Mouse (Mus musculus) neural tube, embryonic 11.5 days (tissue): ENCODE data around the gene Tmem81. TPM values are rescaled to one million over a fixed set of nuclear protein-coding genes. Genes with fewer than 3 reads are reported as not detected.

Source experiments
- ATAC-seq: fragments of 200-750 bp; cut with Nextera tagmentation; 2 replicates; pipeline ENCODE4 v1.8.0; 2017; ENCODE audit warnings: moderate number of reproducible peaks, mild to moderate bottlenecking, moderate TSS enrichment, moderate library complexity; ENCODE audit not compliant: insufficient read depth, low FRiP score, low TSS enrichment
- DNase-seq: peaks from one replicate; pipeline ENCODE4 v3.0.0-alpha.2; 2015; ENCODE audit warnings: low spot score
- H3K27ac ChIP-seq: fragments of 300-500 bp; sonication (generic); 2 replicates; pipeline ENCODE4 v1.5.1; 2014; ENCODE audit warnings: low read depth, mild to moderate bottlenecking, low read length
- H3K27me3 ChIP-seq: fragments of 300-500 bp; sonication (generic); 2 replicates; pipeline ENCODE4 v1.6.1; 2014; ENCODE audit warnings: mild to moderate bottlenecking, low read length, mixed read lengths; ENCODE audit not compliant: control insufficient read depth, insufficient read depth
- H3K36me3 ChIP-seq: fragments of 300-500 bp; sonication (generic); 2 replicates; pipeline ENCODE4 v1.6.1; 2014; ENCODE audit warnings: mild to moderate bottlenecking, low read length, moderate library complexity, mixed read lengths; ENCODE audit not compliant: control insufficient read depth, insufficient read depth
- H3K4me1 ChIP-seq: fragments of 300-500 bp; sonication (generic); 2 replicates; pipeline ENCODE4 v1.6.1; 2014; ENCODE audit warnings: low read length, mixed read lengths; ENCODE audit not compliant: control insufficient read depth, insufficient read depth
- H3K4me2 ChIP-seq: fragments of 300-500 bp; sonication (generic); 2 replicates; pipeline ENCODE4 v1.6.1; 2014; ENCODE audit warnings: low read depth, mild to moderate bottlenecking, moderate library complexity
- H3K4me3 ChIP-seq: fragments of 300-500 bp; sonication (generic); 2 replicates; pipeline ENCODE4 v1.5.1; 2014; ENCODE audit warnings: low read depth, low read length
- H3K9ac ChIP-seq: fragments of 300-500 bp; sonication (generic); 2 replicates; pipeline ENCODE4 v1.6.1; 2014; ENCODE audit warnings: mild to moderate bottlenecking, low read length
- H3K9me3 ChIP-seq: fragments of 300-500 bp; sonication (generic); 2 replicates; pipeline ENCODE4 v1.6.1; 2016; ENCODE audit warnings: low read length; ENCODE audit not compliant: control insufficient read depth
- WGBS: fragments of 180-500 bp; shearing (Covaris S2); extraction: QIAGEN DNeasy Blood & Tissue Kit; methylation state at CpG from one replicate; pipeline ENCODE4 v1.1.7; 2014; 5-methylcytosine and 5-hydroxymethylcytosine counted together
- polyA plus RNA-seq: library from polyadenylated mRNA; unstranded; fragments of >200 nt; fragmentation: Nextera tagmentation; extraction: Ambion mirVana; gene quantifications from 2 replicates; pipeline ENCODE4 v1.2.1, GENCODE M21; 2014

Tmem81 gene
- polyA plus RNA-seq, 1 experiment from 2014 or later, result 1.8 TPM

DNA sequence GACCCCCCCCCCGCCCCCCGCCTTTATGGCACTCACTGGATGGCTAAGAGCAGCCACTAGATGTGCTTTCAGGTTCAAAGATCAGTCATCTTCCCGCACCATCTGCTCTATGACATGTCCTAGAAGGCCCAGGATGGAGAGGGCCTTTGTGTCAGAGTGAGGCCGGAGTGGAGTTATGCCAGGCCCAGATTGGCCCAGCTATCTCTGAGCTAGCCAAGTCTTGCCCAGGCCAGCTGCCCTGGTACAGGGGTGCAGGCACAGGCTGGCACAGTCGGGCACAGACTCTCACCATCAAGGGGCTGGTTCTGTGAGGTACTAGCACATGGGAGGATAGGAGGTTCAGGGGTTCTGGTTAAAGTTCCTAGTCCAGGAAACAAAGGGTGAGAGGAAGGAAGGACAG is 31.7 kb downstream of the Tmem81 start:
- Histone ChIP-seq H3K9ac (no peak overlapping the region), H3K36me3 (no peaks in the 10 kb centered on the region), H3K27ac (no peak overlapping the region), H3K4me1 (peaks cover 13% of the 10 kb centered on the region), H3K4me3 (no peak overlapping the region), H3K4me2 (no peak overlapping the region), H3K27me3 (peaks cover 7% of the 10 kb centered on the region; the same call in 1 of the 2 replicates), H3K9me3 (no peaks in the 10 kb centered on the region)
- 81% methylated on average over 5 of the region's 5 CpGs for WGBS
- ATAC-seq (no peak), DNase-seq (no peak)

DNA sequence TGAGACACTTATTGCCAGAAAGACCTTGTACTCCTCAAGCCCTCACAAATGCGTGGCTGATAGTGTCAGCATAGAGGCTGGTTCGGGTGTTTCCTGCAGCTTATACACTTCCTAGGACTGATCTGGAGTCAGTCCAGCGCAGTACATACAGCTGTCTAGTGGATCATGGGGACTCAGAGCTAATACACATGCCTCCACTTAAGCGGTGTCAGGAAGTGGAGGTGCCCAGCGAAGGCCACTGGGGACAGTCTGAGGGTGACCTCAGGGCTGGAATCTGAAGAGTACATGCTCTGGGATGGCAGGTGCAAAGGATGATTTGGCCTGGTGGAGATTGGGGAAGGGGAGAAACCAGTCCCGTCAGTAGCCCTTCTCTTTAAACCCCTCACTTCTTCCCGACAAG is 34.7 kb downstream of the Tmem81 start:
- no peaks in the 10 kb centered on the region for H3K36me3 ChIP-seq
- H3K27ac ChIP-seq, result no peak overlapping the region
- H3K9me3 ChIP-seq, result no peaks in the 10 kb centered on the region
- peak overlapping the region; percentile 39; the same call in 1 of the 2 replicates for H3K4me3 ChIP-seq
- H3K9ac ChIP-seq, result no peak overlapping the region
- peak overlapping the region; percentile 50 for H3K4me2 ChIP-seq
- H3K4me1 ChIP-seq, result no peaks in the 10 kb centered on the region
- WGBS, result 60% methylated on average over 7 of the region's 7 CpGs
- DNase-seq (no peak), ATAC-seq (no peak)
- peaks cover 21% of the 10 kb centered on the region for H3K27me3 ChIP-seq

DNA sequence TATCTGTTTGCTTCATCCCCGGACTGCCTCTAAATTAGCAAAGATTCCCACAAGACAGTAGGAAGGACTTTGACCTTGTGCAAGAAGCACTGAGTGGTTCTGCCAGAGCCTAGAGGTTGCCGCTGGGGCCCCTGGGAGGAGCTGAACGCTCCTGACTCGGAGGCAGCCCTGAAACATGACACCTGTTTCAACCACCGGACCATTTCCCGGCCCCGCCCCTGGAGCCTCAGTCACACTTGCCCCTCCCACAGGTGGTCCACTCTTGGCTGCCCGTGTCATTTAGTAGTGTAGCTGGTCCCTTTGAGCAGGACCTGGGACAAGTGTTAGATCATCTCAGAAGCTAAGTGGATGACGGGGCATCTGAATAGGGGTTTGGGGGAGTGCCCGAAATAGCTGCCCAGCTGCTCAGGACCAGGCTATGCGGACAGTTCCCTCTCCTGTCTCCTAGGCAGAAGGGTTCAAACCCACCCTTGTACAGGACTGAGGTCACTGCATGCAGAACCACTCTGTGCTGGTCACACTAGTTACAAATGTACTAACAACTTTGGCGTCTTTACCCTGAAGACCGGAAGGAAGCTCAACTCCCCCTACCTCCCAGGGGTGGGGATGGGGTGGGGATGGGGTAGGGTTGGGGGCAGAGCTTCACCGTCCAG is 35.3 kb downstream of the Tmem81 start:
- peaks cover 21% of the 10 kb centered on the region for H3K27me3 ChIP-seq
- 3% methylated on average over 14 of the region's 14 CpGs for WGBS
- peak overlapping the region; percentile 50 for H3K4me2 ChIP-seq
- peak overlapping the region; percentile 53; the same call in 1 of the 2 replicates for H3K9ac ChIP-seq
- H3K36me3 ChIP-seq, result no peaks in the 10 kb centered on the region
- H3K4me3 ChIP-seq, result peak overlapping the region; percentile 39
- ATAC-seq (no peak), DNase-seq (no peak)
- no peaks in the 10 kb centered on the region for H3K9me3 ChIP-seq
- H3K4me1 ChIP-seq, result no peaks in the 10 kb centered on the region
- no peak overlapping the region for H3K27ac ChIP-seq

DNA sequence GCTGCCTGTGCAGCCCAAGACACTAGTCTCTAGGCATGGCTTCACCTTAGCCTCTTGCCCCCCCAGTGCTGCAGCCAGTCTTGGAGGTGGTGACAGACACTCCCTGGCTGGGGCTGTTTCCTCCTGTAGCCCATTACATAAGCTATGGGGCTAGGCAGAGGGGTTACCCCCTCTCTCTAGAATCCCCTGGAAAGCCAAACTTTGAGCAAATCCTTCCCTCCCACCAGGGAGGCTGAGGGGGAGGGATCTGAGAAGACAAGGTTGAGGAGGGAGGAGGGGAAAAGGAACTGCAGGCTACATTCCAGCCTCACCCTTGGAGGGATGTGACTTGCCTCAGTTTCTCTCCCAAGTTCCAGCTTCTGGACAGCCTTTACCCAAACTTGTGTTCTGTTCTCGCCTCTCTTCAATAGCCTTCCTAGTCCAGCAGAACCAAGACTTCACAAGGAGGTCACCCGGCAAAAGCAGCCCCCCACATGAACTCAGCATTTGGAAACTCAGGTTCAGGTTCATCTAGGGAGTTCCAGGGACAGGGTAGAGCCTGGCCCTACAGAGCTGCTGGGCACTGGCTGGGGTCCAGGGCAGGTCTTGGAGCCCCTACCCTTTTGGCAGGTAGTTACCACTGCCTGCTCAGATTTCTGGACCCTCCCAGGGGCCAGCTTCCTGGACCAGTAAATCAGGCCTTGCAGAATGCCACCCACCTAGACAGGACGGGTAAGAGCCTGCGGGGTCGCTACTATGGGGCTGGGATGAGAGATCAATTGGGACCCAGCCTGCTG is 36.0 kb downstream of the Tmem81 start:
- Histone ChIP-seq H3K27ac (0 out of 2 replicates have a peak overlapping the region, but pooled peaks have one; percentile 40), H3K9me3 (no peaks in the 10 kb centered on the region), H3K27me3 (peaks cover 21% of the 10 kb centered on the region), H3K36me3 (no peaks in the 10 kb centered on the region), H3K9ac (peak overlapping the region; percentile 53), H3K4me1 (no peaks in the 10 kb centered on the region), H3K4me3 (peak overlapping the region; percentile 39), H3K4me2 (peak overlapping the region; percentile 50)
- DNase-seq (no peak), ATAC-seq (no peak)
- WGBS, result 18% methylated on average over 5 of the region's 5 CpGs

DNA sequence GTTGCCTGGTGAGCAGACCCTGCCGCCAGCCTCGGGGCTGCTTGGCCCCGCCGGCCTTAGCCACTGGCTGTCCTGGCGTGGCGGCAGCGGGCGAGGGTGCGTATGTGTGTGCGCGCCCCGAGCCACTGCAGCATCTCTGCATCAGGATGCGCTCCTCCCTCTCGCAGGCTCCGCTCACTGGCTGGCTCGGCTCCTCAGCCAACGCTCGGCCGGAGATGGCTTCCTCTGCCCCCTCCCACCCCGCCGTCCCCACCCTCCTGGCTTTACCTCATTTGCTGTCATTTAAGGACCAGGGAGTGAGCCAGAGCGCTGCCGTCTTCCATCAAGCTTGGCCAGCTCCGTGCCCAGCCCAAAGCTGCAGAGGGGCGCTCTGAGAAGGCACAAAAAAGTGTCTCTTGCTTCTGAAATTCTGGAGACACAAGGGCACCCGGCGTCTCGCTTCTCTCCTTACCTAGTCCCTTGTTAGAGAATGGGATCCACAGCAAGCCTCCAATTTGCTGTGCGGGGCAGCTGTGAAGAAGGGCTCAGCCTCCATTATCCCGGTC is 36.8 kb downstream of the Tmem81 start, which contains the start of gene Cntn2:
Cntn2 (minus strand) TSS at position 495 of the 545 bp plus-strand sequence.
- WGBS, result under 1% methylated on average over 30 of the region's 30 CpGs
- DNase-seq, result peak; percentile 76
- H3K4me3 ChIP-seq, result peak within 1 kb of the TSS; percentile 39
- H3K9me3 ChIP-seq, result no peaks in the 10 kb centered on the region
- peak within 1 kb of the TSS; percentile 50 for H3K4me2 ChIP-seq
- H3K4me1 ChIP-seq, result no peaks in the 10 kb centered on the region
- peak; percentile 61; the same call in 1 of the 2 replicates for ATAC-seq
- peak within 1 kb of the TSS; percentile 53 for H3K9ac ChIP-seq
- no peaks in the 10 kb centered on the region for H3K36me3 ChIP-seq
- peaks cover 21% of the 10 kb centered on the region for H3K27me3 ChIP-seq
- peak within 1 kb of the TSS; percentile 56; the same call in 1 of the 2 replicates for H3K27ac ChIP-seq

DNA sequence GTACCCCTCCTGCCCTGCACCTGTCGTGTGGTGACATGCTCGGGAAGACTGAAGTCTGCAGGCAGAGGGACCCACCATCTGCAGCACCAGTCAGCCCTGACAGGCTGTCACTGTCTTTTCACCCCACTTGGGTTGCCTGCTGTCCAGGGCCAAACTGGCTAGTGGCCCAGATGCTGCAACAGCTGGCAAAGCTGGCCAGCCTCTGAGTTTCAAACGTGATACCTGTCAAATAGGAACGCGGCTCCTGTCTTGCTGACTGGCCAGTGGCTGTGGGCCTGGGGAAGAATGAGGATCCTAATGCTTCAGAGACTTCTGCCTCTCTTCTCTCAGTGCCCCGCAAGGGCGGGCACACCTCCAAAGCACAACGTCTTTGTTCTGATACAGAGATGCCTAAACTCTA is 37.8 kb downstream of the Tmem81 start:
- Histone ChIP-seq H3K9me3 (no peaks in the 10 kb centered on the region), H3K4me1 (no peaks in the 10 kb centered on the region), H3K36me3 (no peaks in the 10 kb centered on the region), H3K4me2 (no peak overlapping the region), H3K4me3 (no peak overlapping the region), H3K27me3 (peaks cover 21% of the 10 kb centered on the region), H3K9ac (no peak overlapping the region), H3K27ac (no peak overlapping the region)
- DNase-seq (no peak), ATAC-seq (no peak)
- 69% methylated on average over 8 of the region's 8 CpGs for WGBS

DNA sequence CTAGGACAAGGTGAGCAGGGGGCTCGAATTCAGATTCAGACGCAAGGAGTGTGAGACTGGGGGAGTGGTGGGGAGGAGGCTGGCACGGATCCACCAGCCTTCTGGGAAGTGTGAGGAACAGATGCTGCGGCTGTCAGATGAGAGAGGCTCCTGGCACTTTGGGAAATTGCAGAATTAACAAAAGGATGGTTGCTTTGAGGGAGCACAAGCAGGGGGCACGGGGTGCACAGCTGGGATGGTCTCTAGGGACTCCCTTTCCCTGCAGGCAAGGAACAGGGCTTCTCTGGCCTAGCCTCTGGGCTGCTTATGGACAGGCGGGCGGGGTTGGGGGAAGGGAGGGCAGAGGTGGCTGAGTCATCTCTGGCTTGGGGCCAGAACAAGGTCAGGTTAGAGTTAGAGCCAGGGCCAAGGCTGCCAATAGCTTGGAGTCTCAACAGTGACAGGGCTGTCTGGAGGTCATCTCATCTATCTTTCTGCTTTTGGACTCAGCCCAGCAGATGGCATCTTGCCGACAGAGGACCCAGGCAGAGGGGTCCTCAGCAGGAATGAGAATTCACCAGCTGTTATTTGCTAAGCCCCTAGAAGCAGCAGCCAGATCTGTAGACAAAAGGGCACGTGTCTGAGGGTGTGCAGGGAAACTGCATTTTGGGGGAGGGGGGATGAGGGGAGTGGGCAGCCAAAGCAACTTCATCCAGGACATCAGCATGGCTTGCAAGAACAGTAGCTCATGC is 52.0 kb downstream of the Tmem81 start:
- DNase-seq (peak; percentile 71), ATAC-seq (peak; percentile 51; the same call in 1 of the 2 replicates)
- Histone ChIP-seq H3K9ac (peak overlapping the region; percentile 10; the same call in 1 of the 2 replicates), H3K36me3 (no peaks in the 10 kb centered on the region), H3K4me2 (no peak overlapping the region), H3K4me1 (peaks cover 24% of the 10 kb centered on the region), H3K9me3 (no peaks in the 10 kb centered on the region), H3K4me3 (no peak overlapping the region), H3K27ac (peak overlapping the region; percentile 67), H3K27me3 (no peaks in the 10 kb centered on the region)
- 26% methylated on average over 9 of the region's 9 CpGs for WGBS
